Mouse (Mus musculus) megakaryocyte, embryonic 14.5 days (primary cell): ENCODE results near the gene Chka. TPM values are rescaled to one million over a fixed set of nuclear protein-coding genes. Genes with fewer than 3 reads are reported as not detected.
A peak's percentile ranks its signal among the peaks of the same experiment; 100 is the strongest.

ENCODE experiments used
- H3K27me3 ChIP-seq: replicated peaks from 2 replicates; pipeline ENCODE3; 2012; ENCODE audit warnings: inconsistent platforms
- H3K36me3 ChIP-seq: replicated peaks from 2 replicates; pipeline ENCODE3; 2012; ENCODE audit warnings: low read length, inconsistent platforms, mixed read lengths
- H3K4me1 ChIP-seq: 2 replicates; pipeline ENCODE4 v1.6.1; 2012; ENCODE audit warnings: inconsistent platforms
- H3K4me3 ChIP-seq: replicated peaks from 2 replicates; pipeline ENCODE3; 2012; ENCODE audit warnings: moderate library complexity, mild to moderate bottlenecking, inconsistent platforms
- H3K9me3 ChIP-seq: 2 replicates; pipeline ENCODE4 v1.6.1; 2012; ENCODE audit warnings: inconsistent platforms
- FLI1 ChIP-seq: IDR thresholded peaks from 2 replicates; pipeline ENCODE4 v1.6.1; 2012; ENCODE audit warnings: low read length, inconsistent platforms, mixed read lengths
- GATA1 ChIP-seq: IDR thresholded peaks from 3 replicates; pipeline ENCODE4 v1.6.1; 2012; ENCODE audit warnings: mixed read lengths, low read length, inconsistent platforms, borderline replicate concordance
- polyA plus RNA-seq: library from polyadenylated mRNA; stranded (reverse); fragments of >175 nt; gene quantifications from 2 replicates; pipeline ENCODE4 v1.2.3, GENCODE M21; 2012; ENCODE audit warnings: low replicate concordance; ENCODE audit not compliant: insufficient read depth

Chka gene
- polyA plus RNA-seq = 6.8 and 18.7 TPM in 2 replicates

DNA sequence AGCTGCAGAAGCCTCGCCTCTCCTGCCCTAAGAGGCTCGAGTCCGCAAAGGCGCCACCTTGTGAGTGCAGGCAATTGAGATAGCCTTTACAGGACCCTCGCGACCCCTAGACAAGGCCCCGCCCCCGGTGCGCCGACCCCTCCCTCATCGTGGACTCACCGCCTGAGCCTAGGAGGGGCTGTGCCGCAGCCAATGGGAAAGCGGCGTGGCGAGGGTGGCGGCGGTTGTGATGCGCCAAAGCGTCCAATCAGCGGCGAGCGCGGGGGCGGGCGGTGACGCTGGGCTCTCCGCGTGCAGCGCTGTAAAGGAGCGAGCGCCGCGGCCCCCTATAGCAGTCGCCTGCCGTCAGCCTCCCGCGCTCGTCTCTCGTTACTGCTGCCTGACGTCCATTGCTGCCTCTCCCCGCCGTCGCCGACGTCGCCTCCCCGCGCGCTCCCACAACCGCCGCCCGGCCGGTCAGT, at the start of gene Chka:
Gene Chka (plus strand): TSS at position 272 of the 461 bp plus-strand sequence.
- TF ChIP-seq GATA1 = no peak
- TF ChIP-seq FLI1 = no peak
- H3K36me3 ChIP-seq = peaks cover 2% of the 10 kb centered on the region
- no peaks in the 10 kb centered on the region for H3K9me3 ChIP-seq
- H3K4me1 ChIP-seq = peaks cover 48% of the 10 kb centered on the region
- peak within 1 kb of the TSS; percentile 91 for H3K4me3 ChIP-seq
- peaks cover 4% of the 10 kb centered on the region for H3K27me3 ChIP-seq

- no peak for TF ChIP-seq FLI1
- no peak for TF ChIP-seq GATA1
- H3K36me3 ChIP-seq = peaks cover 95% of the 10 kb centered on the region
These were observed 46.0 kb upstream of the Chka start for GRCm38 (mm10) chr19:3805526-3805925.

GRCm38 (mm10) chr19:3810536-3811233, 40.9 kb upstream of the Chka start:
- TF ChIP-seq GATA1 (no peak), FLI1 (no peak)
- H3K9me3 ChIP-seq = no peaks in the 10 kb centered on the region

More at GRCm38 (mm10) chr19:3805526-3805925, 46.0 kb upstream of the Chka start:
- H3K4me3 ChIP-seq = no peak overlapping the region
- no peaks in the 10 kb centered on the region for H3K9me3 ChIP-seq
- H3K4me1 ChIP-seq = no peaks in the 10 kb centered on the region
- H3K27me3 ChIP-seq = no peaks in the 10 kb centered on the region

DNA sequence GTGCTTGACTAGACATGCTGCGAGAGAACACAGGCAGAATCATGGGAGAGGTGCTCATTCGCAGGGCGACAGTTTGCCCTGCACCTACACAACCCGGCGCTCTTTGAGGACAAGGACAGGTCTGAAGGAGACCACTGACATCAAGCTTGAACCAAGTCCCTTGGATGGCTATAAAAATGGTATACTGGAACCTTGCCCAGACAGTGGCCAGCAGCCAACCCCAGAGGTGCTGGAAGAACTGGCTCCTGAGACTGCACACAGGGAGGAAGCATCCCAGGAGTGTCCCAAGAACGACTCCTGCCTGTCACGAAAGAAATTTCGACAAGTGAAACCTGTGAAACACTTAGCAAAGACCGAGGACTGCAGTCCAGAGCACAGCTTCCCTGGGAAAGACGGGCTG, 37.1 kb upstream of the Chka start:
- H3K36me3 ChIP-seq = peaks cover 73% of the 10 kb centered on the region

More at GRCm38 (mm10) chr19:3810536-3811233, 40.9 kb upstream of the Chka start:
- Histone ChIP-seq H3K27me3 (no peaks in the 10 kb centered on the region), H3K4me1 (peaks cover 11% of the 10 kb centered on the region), H3K4me3 (no peak overlapping the region), H3K36me3 (peaks cover 95% of the 10 kb centered on the region)

DNA sequence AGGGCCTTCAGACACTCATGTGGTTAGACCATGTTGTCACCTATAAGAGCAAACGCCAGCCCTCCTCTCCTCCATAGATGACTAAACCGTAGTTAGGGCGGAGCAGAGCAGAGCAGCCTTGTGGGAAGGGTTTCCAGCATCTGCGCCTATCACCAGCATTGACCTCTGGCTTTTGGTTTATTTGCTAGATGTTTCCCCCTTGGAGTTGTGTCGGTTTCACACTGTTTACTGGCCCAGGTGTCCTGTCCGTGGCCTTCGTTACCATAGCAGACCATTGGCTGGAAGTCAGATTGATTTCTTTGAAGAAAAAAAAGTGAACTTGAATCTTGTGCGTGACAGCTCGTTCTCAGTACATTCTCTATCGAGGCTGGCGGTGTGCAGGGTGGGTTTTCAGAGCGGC, 35.7 kb upstream of the Chka start:
- no peak for TF ChIP-seq GATA1
- TF ChIP-seq FLI1 = no peak
- H3K9me3 ChIP-seq = no peaks in the 10 kb centered on the region
- peaks cover 11% of the 10 kb centered on the region for H3K4me1 ChIP-seq
- peaks cover 59% of the 10 kb centered on the region for H3K36me3 ChIP-seq
- H3K27me3 ChIP-seq = peaks cover 2% of the 10 kb centered on the region
- H3K4me3 ChIP-seq = no peak overlapping the region

More for the DNA sequence above, 37.1 kb upstream of the Chka start:
- Histone ChIP-seq H3K27me3 (no peaks in the 10 kb centered on the region), H3K9me3 (no peaks in the 10 kb centered on the region), H3K4me1 (peaks cover 11% of the 10 kb centered on the region), H3K4me3 (no peak overlapping the region)
- TF ChIP-seq GATA1 (no peak), FLI1 (no peak)

DNA sequence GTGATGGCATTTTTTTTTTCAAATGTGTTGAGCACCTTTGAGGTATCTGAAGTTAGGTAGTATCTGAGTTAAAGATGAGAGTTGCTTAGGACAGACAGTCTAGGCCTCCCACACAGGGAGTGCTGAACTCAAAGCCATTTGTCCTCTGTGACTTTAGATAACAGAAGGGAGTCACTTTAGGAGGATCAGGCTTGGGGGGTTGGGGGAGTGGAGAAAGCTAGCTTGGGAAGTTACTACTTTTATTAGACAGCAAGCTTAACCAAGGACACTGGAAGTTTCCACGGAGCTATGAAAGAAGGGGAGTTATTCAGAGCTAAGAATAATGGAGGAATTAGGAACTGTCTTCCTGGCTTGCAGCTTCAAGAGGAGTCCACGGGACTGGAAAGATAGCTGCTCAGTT, 32.5 kb upstream of the Chka start:
- H3K4me3 ChIP-seq = no peak overlapping the region
- TF ChIP-seq FLI1 (no peak), GATA1 (no peak)
- H3K9me3 ChIP-seq = no peaks in the 10 kb centered on the region
- H3K27me3 ChIP-seq = peaks cover 8% of the 10 kb centered on the region
- no peaks in the 10 kb centered on the region for H3K4me1 ChIP-seq
- H3K36me3 ChIP-seq = peaks cover 32% of the 10 kb centered on the region

DNA sequence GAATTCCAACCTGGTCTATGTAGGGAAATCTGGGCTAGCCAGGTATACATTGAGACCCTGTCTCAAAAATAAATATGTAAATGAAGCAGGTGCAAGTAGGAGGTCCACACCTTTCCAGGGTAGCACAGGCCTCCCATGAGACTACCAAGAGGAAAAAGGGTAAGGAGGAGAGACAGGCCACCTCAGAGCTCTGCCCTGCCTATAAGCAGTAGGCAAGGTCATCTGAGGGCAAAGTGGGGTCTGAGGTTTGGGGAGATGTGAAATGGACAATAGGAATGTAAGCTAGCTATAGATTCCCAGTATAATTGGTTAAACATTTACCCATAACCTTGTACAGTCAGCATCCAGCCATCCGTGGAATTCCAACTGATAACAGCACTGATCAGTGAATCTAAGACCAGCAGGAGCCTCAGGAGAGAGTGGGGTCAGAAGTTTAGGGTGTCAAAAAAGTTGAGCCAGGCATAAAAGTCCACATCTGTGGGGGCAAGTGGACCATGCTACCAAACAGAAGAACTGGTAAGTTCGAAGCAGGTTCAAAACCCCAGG, 31.6 kb upstream of the Chka start:
- H3K36me3 ChIP-seq = peaks cover 23% of the 10 kb centered on the region
- H3K4me3 ChIP-seq = no peak overlapping the region
- no peaks in the 10 kb centered on the region for H3K9me3 ChIP-seq
- no peaks in the 10 kb centered on the region for H3K4me1 ChIP-seq
- no peak for TF ChIP-seq GATA1
- no peak for TF ChIP-seq FLI1
- peaks cover 8% of the 10 kb centered on the region for H3K27me3 ChIP-seq

DNA sequence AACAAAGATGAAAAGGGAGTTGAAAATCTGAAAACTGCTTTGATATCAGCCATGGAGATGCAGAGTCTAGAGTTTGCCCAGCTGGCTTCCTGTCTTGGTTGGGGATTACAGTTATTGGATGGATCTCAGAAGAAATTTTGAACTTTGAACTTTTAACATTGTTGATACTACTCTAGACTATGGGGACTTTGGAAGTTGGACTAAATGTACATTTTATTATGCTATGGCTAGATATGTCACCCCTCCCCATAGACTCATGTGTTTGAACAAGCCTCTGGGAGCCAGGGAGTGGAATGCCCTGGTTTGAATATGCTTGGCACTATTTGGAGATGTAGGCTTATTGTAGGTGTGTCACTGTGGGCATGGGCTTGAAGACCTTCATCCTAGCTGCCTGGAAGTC, 26.5 kb upstream of the Chka start:
- TF ChIP-seq FLI1 (no peak), GATA1 (no peak)
- no peaks in the 10 kb centered on the region for H3K9me3 ChIP-seq
- H3K4me3 ChIP-seq = no peak overlapping the region
- H3K4me1 ChIP-seq = peaks cover 3% of the 10 kb centered on the region; the same call in 1 of the 2 replicates
- H3K27me3 ChIP-seq = peaks cover 8% of the 10 kb centered on the region
- H3K36me3 ChIP-seq = no peaks in the 10 kb centered on the region

GRCm38 (mm10) chr19:3829863-3830262, 21.7 kb upstream of the Chka start:
- TF ChIP-seq GATA1 = no peak
- TF ChIP-seq FLI1 = no peak
- Histone ChIP-seq H3K4me1 (peaks cover 23% of the 10 kb centered on the region), H3K36me3 (no peaks in the 10 kb centered on the region), H3K9me3 (0 out of 2 replicates have a peak, but pooled peaks cover 2% of the 10 kb centered on the region), H3K4me3 (no peak overlapping the region), H3K27me3 (peaks cover 15% of the 10 kb centered on the region)

DNA sequence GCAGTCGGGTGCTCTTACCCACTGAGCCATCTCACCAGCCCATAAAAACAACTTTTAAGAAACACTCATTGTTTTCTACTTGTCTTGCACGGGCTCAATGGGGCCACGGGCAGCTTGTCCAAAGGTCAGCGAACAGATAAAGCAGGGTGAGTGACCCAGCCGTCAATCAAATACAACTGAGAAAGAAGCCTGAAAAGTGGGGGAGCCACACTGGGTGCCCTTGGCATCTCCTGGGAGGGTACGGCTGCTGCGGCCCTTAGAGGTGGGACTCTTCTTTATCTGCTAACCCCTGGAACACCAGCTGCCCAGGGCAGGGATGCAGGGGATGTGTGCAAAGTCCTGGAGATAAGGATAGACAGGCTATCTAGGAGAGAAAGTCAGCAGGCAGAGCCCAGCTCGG, 19.9 kb upstream of the Chka start:
- 0 out of 2 replicates have a peak, but pooled peaks cover 3% of the 10 kb centered on the region for H3K9me3 ChIP-seq
- TF ChIP-seq FLI1 = no peak
- no peak for TF ChIP-seq GATA1
- H3K4me1 ChIP-seq = peaks cover 23% of the 10 kb centered on the region
- H3K4me3 ChIP-seq = no peak overlapping the region
- no peaks in the 10 kb centered on the region for H3K36me3 ChIP-seq
- peaks cover 23% of the 10 kb centered on the region for H3K27me3 ChIP-seq
